Mouse (Mus musculus) cerebellum, adult 2 months (tissue): Measurements from ENCODE around the gene Zmat5.

Experiments
- CTCF ChIP-seq: fragments of 200-500 bp; IDR thresholded peaks from 2 replicates; pipeline ENCODE4 v1.5.1; 2011; ENCODE audit warnings: low read depth, mild to moderate bottlenecking, control low read depth, low read length, moderate library complexity, borderline replicate concordance; ENCODE audit not compliant: insufficient read depth
- POLR2A ChIP-seq: fragments of 200-500 bp; IDR thresholded peaks from 2 replicates; pipeline ENCODE4 v1.6.1; 2011; ENCODE audit warnings: low read length, control low read depth, borderline replicate concordance; ENCODE audit not compliant: insufficient read depth

- TF ChIP-seq CTCF, result no peak
- no peak for TF ChIP-seq POLR2A
These were observed 21.0 kb upstream of the Zmat5 start for GRCm38 (mm10) chr11:4683516-4683915.
